Mouse (Mus musculus): ENCODE results near the gene Gm10722.
"Not testable (repeated sequence)": the region's sequence is repeated elsewhere in the genome, so short reads cannot be mapped to it uniquely, and the experiment has no call there.

Gene Gm10722

GRCm38 (mm10) chr9:3000445-3000972 lies at the start of gene Gm10722:
TSS of gene Gm10722 (plus strand) at chr9:3000922.
- peak; percentile 52 for DNase-seq (ENCODE audit: low read depth, low spot score)

- not testable (repeated sequence) for DNase-seq (ENCODE audit: low read depth, low spot score)
Observed at GRCm38 (mm10) chr9:3001006-3001405, 284 bp downstream of the Gm10722 start.

- peak; percentile 26 for DNase-seq (ENCODE audit: low read depth, low spot score)
Observed at GRCm38 (mm10) chr9:3001948-3002659, 1.4 kb downstream of the Gm10722 start.

- not testable (repeated sequence) for DNase-seq (ENCODE audit: low read depth, low spot score)
Observed at GRCm38 (mm10) chr9:3002794-3003396, 2.2 kb downstream of the Gm10722 start, which contains the start of gene Gm11168. TSS of gene Gm11168 (plus strand) at chr9:3003346.

- not testable (repeated sequence) for DNase-seq (ENCODE audit: low read depth, low spot score)
Observed at GRCm38 (mm10) chr9:3006179-3006578, 5.5 kb downstream of the Gm10722 start.

GRCm38 (mm10) chr9:3006636-3007035 lies 5.9 kb downstream of the Gm10722 start:
- not testable (repeated sequence) for DNase-seq (ENCODE audit: low read depth, low spot score)

GRCm38 (mm10) chr9:3007272-3007671 lies 6.5 kb downstream of the Gm10722 start:
- peak; percentile 21 for DNase-seq (ENCODE audit: low read depth, low spot score)

- not testable (repeated sequence) for DNase-seq (ENCODE audit: low read depth, low spot score)
Observed at GRCm38 (mm10) chr9:3009331-3009730, 8.6 kb downstream of the Gm10722 start.

GRCm38 (mm10) chr9:3012054-3012621 lies 11.4 kb downstream of the Gm10722 start:
- not testable (repeated sequence) for DNase-seq (ENCODE audit: low read depth, low spot score)

- not testable (repeated sequence) for DNase-seq (ENCODE audit: low read depth, low spot score)
Observed at GRCm38 (mm10) chr9:3012733-3013279, 12.1 kb downstream of the Gm10722 start, which contains the start of gene Gm10721. TSS of gene Gm10721 (plus strand) at chr9:3013140.

- not testable (repeated sequence) for DNase-seq (ENCODE audit: low read depth, low spot score)
Observed at GRCm38 (mm10) chr9:3015354-3015753, 14.6 kb downstream of the Gm10722 start, which contains the start of gene Gm10720. TSS of gene Gm10720 (plus strand) at chr9:3015654.

- not testable (repeated sequence) for DNase-seq (ENCODE audit: low read depth, low spot score)
Observed at GRCm38 (mm10) chr9:3015896-3016295, 15.2 kb downstream of the Gm10722 start.

GRCm38 (mm10) chr9:3017108-3017507 lies 16.4 kb downstream of the Gm10722 start, which contains the start of gene Gm10719:
TSS of gene Gm10719 (plus strand) at chr9:3017408.
- not testable (repeated sequence) for DNase-seq (ENCODE audit: low read depth, low spot score)

- not testable (repeated sequence) for DNase-seq (ENCODE audit: low read depth, low spot score)
Observed at GRCm38 (mm10) chr9:3018944-3019343, 18.2 kb downstream of the Gm10722 start.

GRCm38 (mm10) chr9:3019835-3020727 lies 19.4 kb downstream of the Gm10722 start:
- DNase-seq (ENCODE audit: low read depth, low spot score) = not testable (repeated sequence)

GRCm38 (mm10) chr9:3022316-3023008 lies 21.7 kb downstream of the Gm10722 start:
- peak; percentile 32 for DNase-seq (ENCODE audit: low read depth, low spot score)

GRCm38 (mm10) chr9:3023312-3023984 lies 22.7 kb downstream of the Gm10722 start, which contains the start of gene Gm10718:
TSS of gene Gm10718 (plus strand) at chr9:3023547.
- not testable (repeated sequence) for DNase-seq (ENCODE audit: low read depth, low spot score)

GRCm38 (mm10) chr9:3023985-3024648 lies 23.4 kb downstream of the Gm10722 start:
- DNase-seq (ENCODE audit: low read depth, low spot score) = not testable (repeated sequence)

Data from A20 (cell line).